ENCODE assay signal across 12 mouse cellular contexts in the genomic region with DNA sequence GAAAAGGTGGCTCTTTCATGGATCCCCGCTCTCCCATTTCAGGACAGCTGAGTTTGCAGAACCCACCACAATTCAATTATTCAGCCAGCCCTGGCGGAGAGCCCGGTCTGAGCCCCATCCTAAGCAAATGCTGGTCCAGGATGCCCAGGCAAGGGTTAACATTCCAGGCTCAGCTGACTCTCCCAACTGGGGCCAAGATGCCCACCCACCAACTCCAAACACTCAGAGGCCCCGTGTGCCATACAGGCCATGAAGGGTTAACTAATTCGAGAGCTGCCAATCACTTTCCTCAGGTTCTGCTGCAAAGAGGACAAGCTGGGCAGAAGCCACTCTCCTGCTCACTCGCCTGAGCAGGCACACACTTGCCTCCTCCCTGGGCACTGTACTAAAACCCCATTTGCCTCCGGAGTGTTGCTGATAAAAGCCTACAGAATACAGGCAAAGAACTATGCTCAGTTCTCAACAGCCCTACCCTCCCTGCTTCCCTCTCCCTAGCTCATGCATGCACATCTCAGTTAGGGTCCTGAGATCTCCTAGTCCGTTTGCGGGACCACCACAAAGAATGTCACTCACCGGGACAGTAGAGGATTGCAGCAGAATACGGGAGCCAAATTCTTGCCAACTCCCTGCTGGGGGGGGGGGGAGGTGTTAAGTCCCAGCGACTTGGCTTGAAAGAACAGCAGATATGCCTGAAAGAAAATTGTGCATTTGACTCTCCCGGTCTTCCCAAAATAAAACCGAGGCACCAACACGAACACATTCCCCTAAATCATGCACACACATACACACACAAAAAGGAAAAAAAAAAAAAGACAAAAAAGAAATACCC. TPM values are rescaled to one million over a fixed set of nuclear protein-coding genes. Genes with fewer than 3 reads are reported as not detected.
DNase-seq lines count a peak whose midpoint lies in the region; ATAC-seq lines count a peak whose summit lies in the region.
"Had no signal": no experiment of that assay in that cellular context is flagged by ENCODE, and none has a peak within 500 bp of the region (broad histone marks: within the 10 kb centered on the region; RNA-seq: fewer than 3 reads in every experiment).

No protein-coding gene starts in this region.

- no peak overlapping the region for H3K27ac ChIP-seq in neural tube, embryonic 11.5 days (ENCODE audit: low read depth, low read length)
- H3K27ac ChIP-seq in forebrain, embryonic 11.5 days (ENCODE audit: low read depth, low read length), result no peak overlapping the region
- H3K27ac ChIP-seq in kidney, embryonic 14.5 days (ENCODE audit: low read depth, low read length), result no peak overlapping the region
- H3K27ac ChIP-seq: liver, embryonic 13.5 days had no signal

- H3K4me3 ChIP-seq in neural tube, embryonic 11.5 days (ENCODE audit: low read depth, low read length), result no peak overlapping the region
- no peak overlapping the region; the same call in 1 of the 2 replicates for H3K4me3 ChIP-seq in forebrain, embryonic 11.5 days (ENCODE audit: low read depth, low read length)
- H3K4me3 ChIP-seq in kidney, embryonic 14.5 days (ENCODE audit: low read length), result no peak overlapping the region
- H3K4me3 ChIP-seq: erythroblast, embryonic 14.5 days; liver, embryonic 13.5 days had no signal

- H3K9ac ChIP-seq in neural tube, embryonic 11.5 days (ENCODE audit: low read length), result no peak overlapping the region
- no peak overlapping the region for H3K9ac ChIP-seq in forebrain, embryonic 11.5 days (ENCODE audit: low read length)
- no peak overlapping the region for H3K9ac ChIP-seq in kidney, embryonic 14.5 days (ENCODE audit: low read depth, low read length)
- H3K9ac ChIP-seq: liver, embryonic 13.5 days had no signal

- H3K36me3 ChIP-seq in neural tube, embryonic 11.5 days (ENCODE audit: control insufficient read depth, insufficient read depth, low read length), result no peaks in the 10 kb centered on the region
- H3K36me3 ChIP-seq in forebrain, embryonic 11.5 days (ENCODE audit: control insufficient read depth, insufficient read depth, low read length), result no peaks in the 10 kb centered on the region
- no peaks in the 10 kb centered on the region for H3K36me3 ChIP-seq in kidney, embryonic 14.5 days (ENCODE audit: control insufficient read depth, insufficient read depth, low read length)
- H3K36me3 ChIP-seq: liver, embryonic 13.5 days had no signal

- 0 out of 2 replicates have a peak, but pooled peaks cover 5% of the 10 kb centered on the region for H3K27me3 ChIP-seq in neural tube, embryonic 11.5 days (ENCODE audit: control insufficient read depth, insufficient read depth, low read length)
- H3K27me3 ChIP-seq in forebrain, embryonic 11.5 days (ENCODE audit: control insufficient read depth, insufficient read depth, low read length), result 0 out of 2 replicates have a peak, but pooled peaks cover 2% of the 10 kb centered on the region
- peaks cover 22% of the 10 kb centered on the region for H3K27me3 ChIP-seq in kidney, embryonic 14.5 days (ENCODE audit: control insufficient read depth, insufficient read depth, low read length)

- H3K4me1 ChIP-seq in neural tube, embryonic 11.5 days (ENCODE audit: control insufficient read depth, insufficient read depth, low read length), result no peaks in the 10 kb centered on the region
- peaks cover 7% of the 10 kb centered on the region for H3K4me1 ChIP-seq in forebrain, embryonic 11.5 days (replicated peaks; ENCODE audit: control insufficient read depth, insufficient read depth, low read length)
- H3K4me1 ChIP-seq in kidney, embryonic 14.5 days (ENCODE audit: control insufficient read depth, insufficient read depth, low read length), result no peaks in the 10 kb centered on the region
- H3K4me1 ChIP-seq: liver, embryonic 13.5 days had no signal

- ATAC-seq in neural tube, embryonic 11.5 days (ENCODE audit: insufficient read depth, low FRiP score, low TSS enrichment), result no peak
- ATAC-seq in forebrain, embryonic 11.5 days (replicated peaks; ENCODE audit: low FRiP score), result no peak
- no peak for ATAC-seq in kidney, embryonic 14.5 days (ENCODE audit: low FRiP score, low TSS enrichment)
- ATAC-seq: inflammation-experienced regulatory T-cells, adult 6 months had no signal

- H3K9me3 ChIP-seq in neural tube, embryonic 11.5 days (ENCODE audit: control insufficient read depth, low read length), result no peaks in the 10 kb centered on the region
- no peaks in the 10 kb centered on the region for H3K9me3 ChIP-seq in forebrain, embryonic 11.5 days (ENCODE audit: control insufficient read depth, low read length)
- H3K9me3 ChIP-seq in kidney, embryonic 14.5 days (ENCODE audit: control insufficient read depth, low read length), result no peaks in the 10 kb centered on the region
- H3K9me3 ChIP-seq: liver, embryonic 13.5 days had no signal

- 14% methylated on average over 15 of the region's 15 CpGs for WGBS in neural tube, embryonic 11.5 days
- 13% methylated on average over 15 of the region's 15 CpGs for WGBS in forebrain, embryonic 11.5 days
- WGBS in kidney, embryonic 14.5 days, result 14% methylated on average over 15 of the region's 15 CpGs

- no peak for DNase-seq in neural tube, embryonic 11.5 days (ENCODE audit: low spot score)
- DNase-seq in neural tube, embryonic 10.5 days (ENCODE audit: extremely low spot score, low spot score), result no peak
- no peak for DNase-seq in forebrain, embryonic 11.5 days (ENCODE audit: low spot score)
- peak; percentile 37 to 57 for DNase-seq in layer of hippocampus, postnatal 14 days (ENCODE audit: low spot score in 2 of 2)
- DNase-seq in right cerebral cortex, postnatal 4 days, result peak; percentile 53
- no peak for DNase-seq in heart, adult 9 months (ENCODE audit: low spot score in 2 of 2)
- no peak for DNase-seq in ovary, postnatal 36 days (ENCODE audit: low spot score)
- DNase-seq: heart, adult 11 months had no signal

- H3K4me2 ChIP-seq in neural tube, embryonic 11.5 days (ENCODE audit: low read depth), result peak overlapping the region; percentile 38
- peak overlapping the region; percentile 43; the same call in 1 of the 2 replicates for H3K4me2 ChIP-seq in forebrain, embryonic 11.5 days (ENCODE audit: low read depth, low read length, severe bottlenecking)
- no peak overlapping the region for H3K4me2 ChIP-seq in kidney, embryonic 14.5 days (replicated peaks; ENCODE audit: low read depth, low read length)
- H3K4me2 ChIP-seq: liver, embryonic 13.5 days had no signal

RNA-seq across cellular contexts. Expression of a gene that starts 1.3 kb away (rescaled TPM):
- polyA plus RNA-seq in neural tube, embryonic 11.5 days (2014; fragmentation: Nextera tagmentation; extraction: Ambion mirVana), result 0.99 and 1.5 TPM in 2 replicates
- polyA plus RNA-seq in forebrain, embryonic 11.5 days (2014; fragmentation: Nextera tagmentation; extraction: Ambion mirVana), result 2.1 and 2.2 TPM in 2 replicates
- total RNA-seq in layer of hippocampus, postnatal 14 days (2021), result 100 to 1,000 TPM; 178 TPM
- polyA plus RNA-seq in kidney, embryonic 14.5 days (2014; fragmentation: Nextera tagmentation; extraction: Ambion mirVana), result not detected in 2 replicates
- polyA plus RNA-seq: erythroblast, embryonic 14.5 days; inflammation-experienced regulatory T-cells, adult 6 months had no signal

Comparison
In these comparisons a context has a peak if more than half of its experiments do, and no peak if none do; other contexts are left out.
1. DNase-seq: peak in layer of hippocampus, postnatal 14 days (2 of 2) and right cerebral cortex, postnatal 4 days (single experiment); none in neural tube, embryonic 11.5 days (single experiment), neural tube, embryonic 10.5 days (single experiment), forebrain, embryonic 11.5 days (single experiment), heart, adult 9 months (0 of 2) and ovary, postnatal 36 days (single experiment).